Mouse (Mus musculus) embryonic facial prominence, embryonic 11.5 days (tissue): Measurements from ENCODE around the gene Sc5d. TPM values are rescaled to one million over a fixed set of nuclear protein-coding genes. Genes with fewer than 3 reads are reported as not detected.

ENCODE experiments used
- ATAC-seq: fragments of 200-750 bp; cut with Nextera tagmentation; replicated peaks from 2 replicates; pipeline ENCODE4 v1.8.0; 2017; ENCODE audit warnings: low read depth; ENCODE audit not compliant: insufficient number of reproducible peaks, low FRiP score, low TSS enrichment
- DNase-seq: peaks from one replicate; pipeline ENCODE4 v3.0.0-alpha.2; 2015; ENCODE audit warnings: low spot score
- H3K27ac ChIP-seq: fragments of 300-500 bp; sonication (generic); replicated peaks from 2 replicates; pipeline ENCODE4 v1.5.1; 2014; ENCODE audit warnings: mild to moderate bottlenecking, low read depth, low read length, control low read depth
- H3K27me3 ChIP-seq: fragments of 300-500 bp; sonication (generic); 2 replicates; pipeline ENCODE4 v1.6.1; 2014; ENCODE audit warnings: mild to moderate bottlenecking, low read length, moderate library complexity, mixed read lengths; ENCODE audit not compliant: control insufficient read depth, insufficient read depth
- H3K36me3 ChIP-seq: fragments of 300-500 bp; sonication (generic); replicated peaks from 2 replicates; pipeline ENCODE4 v1.6.1; 2014; ENCODE audit warnings: low read depth, mild to moderate bottlenecking, low read length, moderate library complexity, mixed read lengths; ENCODE audit not compliant: control insufficient read depth, insufficient read depth
- H3K4me1 ChIP-seq: fragments of 300-500 bp; sonication (generic); 2 replicates; pipeline ENCODE4 v1.6.1; 2014; ENCODE audit warnings: low read length, mixed read lengths; ENCODE audit not compliant: control insufficient read depth, insufficient read depth
- H3K4me2 ChIP-seq: fragments of 300-500 bp; sonication (generic); 2 replicates; pipeline ENCODE4 v1.6.1; 2014; ENCODE audit warnings: low read depth, mild to moderate bottlenecking, control low read depth, low read length, moderate library complexity
- H3K4me3 ChIP-seq: fragments of 300-500 bp; sonication (generic); 2 replicates; pipeline ENCODE4 v1.5.1; 2014; ENCODE audit warnings: low read depth, low read length, control low read depth
- H3K9ac ChIP-seq: fragments of 300-500 bp; sonication (generic); replicated peaks from 2 replicates; pipeline ENCODE4 v1.6.1; 2014; ENCODE audit warnings: mild to moderate bottlenecking, control low read depth, low read length
- H3K9me3 ChIP-seq: fragments of 300-500 bp; sonication (generic); replicated peaks from 2 replicates; pipeline ENCODE4 v1.6.1; 2016; ENCODE audit warnings: mild to moderate bottlenecking, low read length, inconsistent platforms, mixed read lengths; ENCODE audit not compliant: control insufficient read depth
- WGBS: fragments of 180-500 bp; shearing (Covaris S2); extraction: QIAGEN DNeasy Blood & Tissue Kit; methylation state at CpG from one replicate; pipeline ENCODE4 v1.1.7; 2014; 5-methylcytosine and 5-hydroxymethylcytosine counted together
- polyA plus RNA-seq: library from polyadenylated mRNA; unstranded; fragments of >200 nt; fragmentation: Nextera tagmentation; extraction: Ambion mirVana; gene quantifications from 2 replicates; pipeline ENCODE4 v1.2.1, GENCODE M21; 2014

Sc5d gene
- polyA plus RNA-seq, 1 experiment from 2014 or later: 52.1 TPM

DNA sequence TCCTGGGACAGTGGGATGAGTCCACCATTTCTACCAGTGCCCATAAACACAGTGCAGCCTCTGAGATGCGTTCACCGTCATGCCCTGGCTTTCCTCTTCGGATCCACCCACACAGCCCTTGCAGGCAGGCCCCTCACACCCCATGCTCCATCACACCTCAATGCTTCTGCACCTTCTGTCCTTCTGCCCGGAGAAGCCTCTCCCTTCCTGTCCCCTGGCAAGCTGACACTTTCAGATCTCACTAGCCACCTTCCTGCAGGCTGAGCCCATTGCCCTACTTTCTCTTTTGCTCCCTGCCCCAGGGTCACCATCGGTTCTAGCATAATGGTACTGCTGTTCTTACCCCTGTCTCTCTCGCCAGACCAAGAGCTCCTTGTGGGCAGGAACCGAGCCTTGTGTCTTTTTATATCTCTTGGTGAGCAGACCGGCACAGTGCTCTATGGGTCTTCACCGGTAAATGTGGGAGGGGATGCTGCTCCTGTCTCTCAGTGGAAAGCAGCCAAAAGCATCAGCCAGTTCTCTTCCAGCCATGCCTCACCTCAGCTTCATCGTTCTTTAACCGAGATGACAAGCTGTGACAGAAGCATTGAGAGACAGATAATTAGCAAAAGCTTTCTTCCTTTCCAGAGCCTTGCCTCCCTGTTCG, 34.5 kb downstream of the Sc5d start:
- H3K9me3 ChIP-seq: no peaks in the 10 kb centered on the region
- H3K4me3 ChIP-seq: no peak overlapping the region
- H3K4me2 ChIP-seq: no peak overlapping the region
- no peak overlapping the region for H3K9ac ChIP-seq
- H3K36me3 ChIP-seq: no peaks in the 10 kb centered on the region
- 68% methylated on average over 12 of the region's 12 CpGs for WGBS
- DNase-seq (no peak), ATAC-seq (no peak)
- no peaks in the 10 kb centered on the region for H3K27me3 ChIP-seq
- H3K27ac ChIP-seq: no peak overlapping the region
- no peaks in the 10 kb centered on the region for H3K4me1 ChIP-seq

DNA sequence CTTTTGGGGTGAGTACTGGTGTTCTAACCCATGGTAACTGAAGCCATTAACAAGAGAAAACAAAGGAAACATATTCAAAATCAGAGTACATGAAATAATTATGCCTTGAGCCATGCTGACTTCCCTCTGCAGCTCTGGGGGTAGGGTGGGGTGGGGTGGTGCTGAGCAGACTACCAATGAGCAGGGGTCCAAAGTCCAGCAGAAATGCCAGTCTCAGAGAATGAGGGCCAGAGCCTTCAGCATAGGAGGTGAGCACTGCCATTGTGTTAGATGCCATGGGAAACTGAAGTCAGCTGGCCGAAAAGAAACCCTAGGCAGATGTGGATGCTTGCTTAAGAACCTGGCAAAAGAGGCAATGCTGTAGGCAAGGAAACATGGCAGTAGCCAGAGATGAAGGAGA, 36.3 kb downstream of the Sc5d start:
- H3K36me3 ChIP-seq: no peaks in the 10 kb centered on the region
- no peaks in the 10 kb centered on the region for H3K4me1 ChIP-seq
- H3K4me2 ChIP-seq: no peak overlapping the region
- 92% methylated on average over 1 of the region's 1 CpGs for WGBS
- no peaks in the 10 kb centered on the region for H3K9me3 ChIP-seq
- no peaks in the 10 kb centered on the region for H3K27me3 ChIP-seq
- H3K4me3 ChIP-seq: no peak overlapping the region
- no peak for DNase-seq
- no peak for ATAC-seq
- H3K9ac ChIP-seq: no peak overlapping the region
- H3K27ac ChIP-seq: no peak overlapping the region

DNA sequence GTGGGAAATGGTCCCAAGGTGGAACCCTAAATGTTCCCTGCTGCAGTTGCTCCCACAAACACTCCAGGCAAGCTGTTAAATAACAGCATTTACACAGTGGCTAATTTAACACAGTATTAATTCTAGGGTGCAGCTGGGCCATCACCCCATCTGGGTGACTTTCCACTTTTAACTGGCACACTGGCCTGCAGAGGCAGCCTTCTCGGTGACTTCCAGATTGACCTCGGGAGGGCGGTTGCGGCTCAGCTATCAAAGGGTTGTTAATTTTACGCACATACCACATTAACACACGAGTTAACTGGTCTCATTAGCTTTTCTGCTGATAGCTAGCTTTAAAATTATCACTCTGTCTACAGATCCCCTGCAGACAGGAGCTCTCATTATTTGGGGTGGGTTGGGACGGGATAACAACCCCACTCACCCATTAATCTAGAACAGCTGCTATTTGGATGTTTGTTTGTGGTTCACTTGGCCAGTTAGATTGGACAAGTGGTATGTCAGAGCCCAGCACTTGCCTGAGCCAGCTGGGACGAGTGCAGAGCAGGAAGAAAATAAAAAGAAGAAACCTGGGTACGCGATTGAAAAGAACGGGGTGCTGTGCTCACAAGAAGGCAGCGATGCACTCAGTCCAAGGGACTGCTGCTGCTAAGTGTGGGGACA, 44.9 kb downstream of the Sc5d start:
- WGBS: 59% methylated on average over 12 of the region's 12 CpGs
- Histone ChIP-seq H3K27me3 (no peaks in the 10 kb centered on the region), H3K4me2 (no peak overlapping the region), H3K9me3 (no peaks in the 10 kb centered on the region), H3K36me3 (no peaks in the 10 kb centered on the region), H3K4me1 (no peaks in the 10 kb centered on the region), H3K9ac (no peak overlapping the region), H3K4me3 (no peak overlapping the region), H3K27ac (no peak overlapping the region)
- ATAC-seq: no peak
- DNase-seq: no peak

DNA sequence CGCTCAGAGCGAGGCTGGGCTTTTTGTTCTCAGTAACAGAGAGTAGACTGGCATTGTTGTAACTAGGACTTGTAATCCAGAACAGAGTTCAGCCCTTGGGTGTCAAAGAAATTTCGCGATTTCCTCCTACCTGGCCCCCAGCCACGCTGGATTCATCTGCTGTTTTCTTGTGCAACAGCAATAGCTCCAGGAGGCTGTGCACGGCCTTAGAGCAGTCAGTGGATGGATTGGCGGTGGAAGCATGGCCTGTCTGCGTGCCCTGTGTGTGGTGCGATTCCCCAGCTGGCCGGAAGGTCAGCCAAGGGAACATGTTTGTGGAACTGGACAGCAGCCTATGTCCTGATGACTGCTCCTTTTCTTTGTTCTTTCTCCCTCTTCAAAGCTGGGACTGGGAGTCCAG, 46.4 kb downstream of the Sc5d start:
- H3K4me2 ChIP-seq: no peak overlapping the region
- ATAC-seq (no peak), DNase-seq (no peak)
- no peaks in the 10 kb centered on the region for H3K9me3 ChIP-seq
- H3K27ac ChIP-seq: no peak overlapping the region
- no peaks in the 10 kb centered on the region for H3K4me1 ChIP-seq
- no peaks in the 10 kb centered on the region for H3K27me3 ChIP-seq
- WGBS: 81% methylated on average over 10 of the region's 10 CpGs
- H3K4me3 ChIP-seq: no peak overlapping the region
- H3K36me3 ChIP-seq: no peaks in the 10 kb centered on the region
- H3K9ac ChIP-seq: no peak overlapping the region

DNA sequence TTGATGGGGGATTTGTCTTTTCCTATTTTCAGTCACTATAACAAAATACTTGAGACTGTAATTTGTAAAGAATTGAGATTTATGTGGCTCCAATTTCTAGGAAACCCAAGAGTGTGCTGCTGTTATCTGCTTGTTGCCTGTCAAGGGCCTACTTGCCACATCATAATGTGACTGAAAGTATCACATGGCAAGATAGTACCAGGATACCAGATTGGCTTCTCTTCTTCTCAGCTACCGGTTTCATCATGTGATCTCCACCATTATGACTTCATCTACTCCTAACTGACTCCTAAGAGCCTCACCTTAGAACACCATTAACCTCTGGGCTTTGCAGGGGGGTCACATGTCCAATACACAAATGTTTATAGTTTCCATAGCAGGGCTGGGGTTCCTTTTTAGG, 49.9 kb downstream of the Sc5d start:
- no peaks in the 10 kb centered on the region for H3K27me3 ChIP-seq
- ATAC-seq (no peak), DNase-seq (no peak)
- H3K9me3 ChIP-seq: no peaks in the 10 kb centered on the region
- no peak overlapping the region for H3K4me3 ChIP-seq
- no peak overlapping the region for H3K4me2 ChIP-seq
- H3K36me3 ChIP-seq: no peaks in the 10 kb centered on the region
- H3K4me1 ChIP-seq: no peaks in the 10 kb centered on the region
- 81% methylated on average over 1 of the region's 1 CpGs for WGBS
- H3K9ac ChIP-seq: no peak overlapping the region
- H3K27ac ChIP-seq: no peak overlapping the region

DNA sequence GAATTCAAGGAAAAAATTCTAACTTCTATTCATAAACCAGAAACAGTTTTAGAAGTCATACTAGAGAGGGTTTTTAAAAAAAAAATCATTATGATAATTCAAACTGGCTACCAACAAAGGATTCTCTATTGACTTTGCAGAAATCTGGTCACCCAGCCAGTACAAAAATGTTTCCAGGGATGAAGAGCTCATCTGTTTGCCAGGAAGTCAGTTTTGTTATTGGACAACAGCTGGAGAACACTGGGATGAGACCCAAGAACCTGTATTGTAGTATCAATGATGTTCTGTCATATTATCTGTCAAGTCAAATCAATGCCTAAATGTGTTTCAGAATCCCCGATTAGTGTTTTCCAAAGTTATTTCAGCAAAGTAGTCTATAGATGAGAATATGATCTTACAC, 50.9 kb downstream of the Sc5d start:
- Histone ChIP-seq H3K9me3 (no peaks in the 10 kb centered on the region), H3K4me3 (no peak overlapping the region), H3K9ac (no peak overlapping the region), H3K27me3 (no peaks in the 10 kb centered on the region), H3K27ac (no peak overlapping the region), H3K36me3 (no peaks in the 10 kb centered on the region), H3K4me1 (no peaks in the 10 kb centered on the region), H3K4me2 (no peak overlapping the region)
- no peak for ATAC-seq
- no peak for DNase-seq
- 88% methylated on average over 1 of the region's 1 CpGs for WGBS

DNA sequence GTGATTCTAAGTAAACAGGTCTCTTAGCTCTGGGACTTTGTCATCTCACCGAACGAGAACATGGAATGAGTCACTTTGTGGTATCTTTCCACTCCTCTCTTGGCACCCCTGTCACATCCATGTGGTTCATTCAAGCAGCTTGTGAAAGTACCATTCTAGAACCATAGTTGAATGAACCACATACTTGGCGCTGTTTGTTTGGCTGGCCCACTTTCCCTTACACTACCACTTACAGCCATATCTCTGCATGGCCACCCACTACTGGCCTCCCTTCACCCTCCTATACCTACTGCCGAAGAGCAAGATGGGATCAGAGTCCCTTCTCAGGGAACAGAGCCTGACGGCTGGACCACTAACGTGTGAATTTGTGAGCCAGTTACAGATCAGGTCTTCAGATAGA, 54.4 kb downstream of the Sc5d start:
- Histone ChIP-seq H3K36me3 (no peaks in the 10 kb centered on the region), H3K4me1 (no peaks in the 10 kb centered on the region), H3K27me3 (no peaks in the 10 kb centered on the region), H3K4me2 (no peak overlapping the region), H3K27ac (no peak overlapping the region), H3K9me3 (no peaks in the 10 kb centered on the region), H3K4me3 (no peak overlapping the region), H3K9ac (no peak overlapping the region)
- 88% methylated on average over 6 of the region's 6 CpGs for WGBS
- DNase-seq: no peak
- no peak for ATAC-seq

DNA sequence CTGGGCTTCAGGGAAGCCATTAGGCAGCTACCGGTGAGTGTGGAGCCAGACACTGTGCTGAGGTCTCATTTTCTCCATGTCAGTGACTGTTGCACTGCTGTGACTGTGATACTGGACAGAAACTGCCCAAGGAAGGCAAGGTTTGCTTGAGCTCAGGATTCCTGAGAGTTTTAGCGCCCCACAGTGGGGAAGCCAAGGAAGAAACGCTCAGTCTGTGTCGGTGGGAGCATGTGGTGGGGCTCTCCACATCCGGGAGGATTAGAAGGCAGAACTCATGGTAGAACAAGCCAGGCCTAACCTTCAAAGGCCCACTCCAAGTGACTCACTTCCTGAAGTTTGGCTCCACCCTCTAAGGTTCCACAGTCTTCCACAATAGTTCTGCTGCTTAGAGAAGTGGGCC, 55.6 kb downstream of the Sc5d start:
- Histone ChIP-seq H3K4me2 (no peak overlapping the region), H3K4me3 (no peak overlapping the region), H3K36me3 (no peaks in the 10 kb centered on the region), H3K4me1 (no peaks in the 10 kb centered on the region), H3K27me3 (no peaks in the 10 kb centered on the region), H3K27ac (no peak overlapping the region), H3K9ac (no peak overlapping the region), H3K9me3 (no peaks in the 10 kb centered on the region)
- WGBS: 27% methylated on average over 5 of the region's 5 CpGs
- DNase-seq (peak; percentile 53), ATAC-seq (no peak)
